Mouse (Mus musculus): ENCODE results near the gene 4931429L15Rik. TPM values are rescaled to one million over a fixed set of nuclear protein-coding genes. Genes with fewer than 3 reads are reported as not detected.

Gene 4931429L15Rik
- polyA plus RNA-seq, 1 experiment from 2014 or later = not detected

DNA sequence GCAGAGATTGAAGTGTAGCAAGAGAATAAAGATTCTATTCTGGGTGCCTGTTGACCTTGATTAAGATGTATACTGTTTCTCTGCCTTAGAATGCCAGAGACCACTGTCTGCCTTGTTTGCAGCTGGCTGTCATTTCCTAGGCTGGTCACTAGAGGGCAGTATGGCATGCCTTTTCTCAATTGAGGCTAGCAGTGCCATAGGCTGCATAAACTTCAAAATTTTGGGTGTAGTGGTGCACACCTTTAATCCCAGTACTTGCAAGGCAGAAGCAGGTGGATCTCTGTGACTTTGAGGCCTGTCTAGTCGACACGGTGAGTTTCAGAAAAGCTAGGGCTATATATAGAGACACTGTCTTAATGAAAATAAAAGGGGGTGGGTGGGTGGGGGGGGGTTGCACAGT is 17.6 kb downstream of the 4931429L15Rik start:
- no peak for DNase-seq (ENCODE audit: low read depth, low spot score)
- no peaks in the 10 kb centered on the region for H3K27me3 ChIP-seq
- in situ Hi-C loops (cut with MboI; ENCODE audit: low pct_unique_long_range_greater_than_20kb) = no loop called here
- TF ChIP-seq CTCF (IDR thresholded peaks at IDR 0.05) = peak; percentile 93
- ATAC-seq = no peak
- POLR2A ChIA-PET = no interaction called here
- CTCF ChIA-PET = interaction anchor here (1.3 to 6.6 kb wide), 3 partner anchors 10 to 18 kb away, joined by 4 to 45 read pairs (median 10); partner anchors contain the start of gene 4931429L15Rik

DNA sequence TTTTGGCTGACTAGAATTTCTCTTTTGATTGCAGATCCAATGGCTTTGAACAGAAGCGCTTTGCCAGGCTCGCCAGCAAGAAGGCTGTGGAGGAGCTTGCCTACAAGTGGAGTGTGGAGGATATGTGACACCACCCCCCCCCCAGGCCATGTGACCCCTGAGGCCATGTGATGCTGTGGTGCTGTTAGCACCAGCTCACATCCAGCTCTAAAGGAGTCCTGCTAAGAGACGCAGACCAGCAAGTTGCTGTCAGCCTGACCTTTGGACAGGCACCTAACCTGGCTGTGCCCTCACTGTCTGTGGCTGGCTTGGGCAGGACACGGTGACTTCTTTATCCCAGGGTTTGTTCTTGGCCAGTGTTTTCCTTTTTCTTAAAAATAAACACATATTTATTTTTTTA is 21.4 kb downstream of the 4931429L15Rik start:
- ATAC-seq (no peak), DNase-seq (ENCODE audit: low read depth, low spot score) (no peak)
- no peak for TF ChIP-seq CTCF (IDR thresholded peaks at IDR 0.05)
- ChIA-PET POLR2A (no interaction called here), CTCF (interaction anchor here (1.1 to 6.6 kb wide), 2 partner anchors 9 to 15 kb away, joined by 3 to 45 read pairs; no protein-coding TSS in a partner anchor)
- in situ Hi-C loops (cut with MboI; ENCODE audit: low pct_unique_long_range_greater_than_20kb) = no loop called here
- no peaks in the 10 kb centered on the region for H3K27me3 ChIP-seq

DNA sequence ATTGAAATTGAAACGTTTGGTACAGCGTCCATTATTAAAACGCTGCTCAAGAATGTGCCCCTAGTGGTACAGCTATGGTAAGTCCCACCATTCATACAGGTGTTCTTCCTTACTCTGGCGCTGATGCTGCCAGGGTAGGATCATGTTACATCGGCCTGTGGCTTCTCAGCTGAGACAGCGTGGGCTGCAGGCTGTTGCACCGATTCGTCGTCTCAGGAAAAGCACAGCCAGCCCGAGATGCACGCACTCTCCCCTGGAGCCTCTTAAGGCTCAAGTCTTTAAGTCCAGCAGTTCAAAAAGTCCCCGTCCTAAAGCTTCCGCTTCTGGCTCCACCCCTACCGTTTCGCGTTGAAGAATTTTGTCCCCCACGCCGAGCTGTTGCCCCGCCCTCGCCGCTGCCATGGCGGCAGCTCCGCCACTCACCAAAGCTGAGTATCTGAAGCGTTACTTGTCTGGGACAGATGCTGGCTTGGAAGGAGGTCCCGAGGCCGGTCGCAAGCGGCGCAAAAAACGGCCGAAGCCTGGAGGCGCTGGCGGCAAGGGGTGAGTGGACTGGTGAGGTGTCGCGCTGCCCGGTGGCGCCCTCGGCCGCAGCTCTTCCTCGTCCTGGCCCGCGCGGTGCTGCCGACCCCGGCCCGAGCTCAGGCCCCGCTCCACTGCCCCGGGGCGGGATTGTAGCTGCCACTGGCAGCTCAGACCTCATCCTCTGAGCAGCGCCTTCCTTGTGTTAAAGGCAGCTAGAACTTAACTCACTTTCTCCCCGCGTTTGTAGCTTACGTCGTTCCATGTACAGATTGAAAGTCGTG is 37.0 kb downstream of the 4931429L15Rik start, which contains the start of gene Bud13:
Gene Bud13 (plus strand): TSS at position 378 of the 806 bp plus-strand sequence.
- peak; percentile 64 for DNase-seq (ENCODE audit: low read depth, low spot score)
- CTCF ChIA-PET = interaction anchor here (1.0 to 1.1 kb wide), 2 partner anchors 10 to 22 kb away, joined by 3 to 6 read pairs; partner anchors contain the start of gene Zpr1
- in situ Hi-C loops (cut with MboI; ENCODE audit: low pct_unique_long_range_greater_than_20kb) = no loop called here
- ATAC-seq = peak; percentile 92
- no peaks in the 10 kb centered on the region for H3K27me3 ChIP-seq
- no peak for TF ChIP-seq CTCF (IDR thresholded peaks at IDR 0.05)
- POLR2A ChIA-PET = interaction anchor here (1.7 kb wide), 1 partner anchor 9 kb away, joined by 6 read pairs; no protein-coding TSS in a partner anchor

DNA sequence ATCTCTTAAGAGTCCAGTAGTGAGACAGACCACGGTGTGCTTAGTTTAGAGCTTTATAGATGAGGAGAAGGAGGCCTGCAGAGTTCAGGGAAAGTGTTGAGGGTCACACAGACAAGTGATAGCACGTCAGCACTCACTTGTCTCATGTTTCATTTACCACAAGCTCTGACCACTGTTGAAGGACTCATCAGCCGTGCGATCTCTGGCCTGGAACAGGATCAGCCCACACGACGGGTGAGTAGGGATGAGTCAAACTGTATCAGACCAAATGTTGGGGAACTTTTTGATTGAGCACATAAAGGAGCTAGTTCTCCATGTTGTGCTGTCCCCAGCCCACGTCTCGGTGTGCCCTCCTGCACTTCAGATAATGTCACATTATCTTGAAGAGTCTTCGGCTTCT is 45.3 kb downstream of the 4931429L15Rik start:
- POLR2A ChIA-PET = interaction anchor here (2.2 kb wide), 1 partner anchor 8 kb away, joined by 6 read pairs; the partner anchor contains the start of gene Bud13
- ATAC-seq (peak; percentile 46), DNase-seq (ENCODE audit: low read depth, low spot score) (peak; percentile 56)
- H3K27me3 ChIP-seq = peaks cover 5% of the 10 kb centered on the region
- TF ChIP-seq CTCF (IDR thresholded peaks at IDR 0.05) = no peak
- in situ Hi-C loops (cut with MboI; ENCODE audit: low pct_unique_long_range_greater_than_20kb) = no loop called here
- CTCF ChIA-PET = interaction anchor here (1.3 kb wide), 1 partner anchor 28 kb away, joined by 3 read pairs; no protein-coding TSS in a partner anchor

DNA sequence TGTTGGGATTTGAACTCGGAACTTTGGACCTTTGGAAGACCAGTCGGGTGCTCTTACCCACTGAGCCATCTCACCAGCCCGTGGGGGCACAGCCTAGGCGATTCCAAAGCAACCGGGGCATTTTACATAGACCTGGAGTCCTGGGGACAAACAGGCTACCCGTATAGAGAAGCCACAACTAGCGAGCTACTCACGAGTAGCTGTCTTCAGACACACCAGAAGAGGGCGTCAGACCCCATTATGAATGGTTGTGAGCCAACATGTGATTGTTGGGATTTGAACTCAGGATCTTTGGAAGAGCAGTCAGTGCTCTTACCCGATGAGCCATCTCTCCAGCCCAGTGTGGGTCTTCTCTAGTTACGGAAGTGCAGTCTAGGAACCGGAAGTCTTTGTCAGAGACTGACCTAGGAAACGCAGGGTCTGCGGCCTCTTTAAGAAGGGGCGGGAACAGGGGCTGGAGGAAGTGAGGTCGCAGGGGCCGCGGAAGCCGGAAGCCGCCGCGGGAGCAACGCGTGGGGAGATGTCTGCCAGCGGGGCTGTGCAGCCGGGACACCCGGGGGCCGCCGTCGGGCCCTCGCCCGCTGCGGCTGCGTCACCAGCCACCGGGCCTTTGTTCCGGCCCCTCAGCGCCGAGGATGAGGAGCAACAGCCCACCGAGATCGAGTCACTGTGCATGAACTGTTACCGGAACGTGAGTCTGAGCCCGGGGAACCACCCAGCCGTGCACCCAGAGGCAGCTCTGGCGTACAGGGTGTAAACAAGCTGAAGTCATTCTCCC is 46.9 kb downstream of the 4931429L15Rik start, which contains the start of gene Zpr1:
Gene Zpr1 (plus strand): TSS at position 388 of the 778 bp plus-strand sequence.
- DNase-seq (ENCODE audit: low read depth, low spot score) (peak; percentile 56), ATAC-seq (peak; percentile 82)
- no peak for TF ChIP-seq CTCF (IDR thresholded peaks at IDR 0.05)
- CTCF ChIA-PET = interaction anchor here (1.1 to 1.7 kb wide), 2 partner anchors 9 to 10 kb away, joined by 3 to 6 read pairs; partner anchors contain the start of gene Bud13
- in situ Hi-C loops (cut with MboI; ENCODE audit: low pct_unique_long_range_greater_than_20kb) = no loop called here
- H3K27me3 ChIP-seq = peaks cover 14% of the 10 kb centered on the region
- POLR2A ChIA-PET = interaction anchor here (0.5 to 2.2 kb wide), 2 partner anchors 10 to 253 kb away, joined by 4 to 6 read pairs; partner anchors contain the start of gene Bud13

DNA sequence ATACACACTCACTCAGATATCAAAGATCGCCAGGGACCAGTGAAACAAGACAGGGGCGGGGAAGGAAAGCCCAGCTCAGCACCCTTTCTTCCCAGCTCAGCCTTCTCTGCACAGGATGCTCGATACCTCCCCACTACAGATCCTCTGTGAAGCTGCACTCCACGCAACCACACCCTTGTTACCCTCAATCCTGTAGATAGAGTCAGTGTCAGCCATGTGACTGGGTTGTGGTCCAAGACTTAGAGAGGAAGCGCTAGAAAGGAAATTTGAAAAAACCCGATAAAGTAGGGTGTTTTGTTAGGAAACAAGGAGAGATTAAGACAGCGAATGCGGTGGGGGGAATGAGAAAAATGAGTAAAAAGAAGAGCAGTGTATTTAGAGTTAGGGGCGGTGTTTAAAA is 47.7 kb downstream of the 4931429L15Rik start:
- ATAC-seq = no peak
- TF ChIP-seq CTCF (IDR thresholded peaks at IDR 0.05) = no peak
- in situ Hi-C loops (cut with MboI; ENCODE audit: low pct_unique_long_range_greater_than_20kb) = no loop called here
- POLR2A ChIA-PET = no interaction called here
- CTCF ChIA-PET = interaction anchor here (1.1 to 1.7 kb wide), 2 partner anchors 9 to 11 kb away, joined by 3 to 6 read pairs; partner anchors contain the start of gene Bud13
- DNase-seq (ENCODE audit: low read depth, low spot score) = no peak
- H3K27me3 ChIP-seq = peaks cover 22% of the 10 kb centered on the region

DNA sequence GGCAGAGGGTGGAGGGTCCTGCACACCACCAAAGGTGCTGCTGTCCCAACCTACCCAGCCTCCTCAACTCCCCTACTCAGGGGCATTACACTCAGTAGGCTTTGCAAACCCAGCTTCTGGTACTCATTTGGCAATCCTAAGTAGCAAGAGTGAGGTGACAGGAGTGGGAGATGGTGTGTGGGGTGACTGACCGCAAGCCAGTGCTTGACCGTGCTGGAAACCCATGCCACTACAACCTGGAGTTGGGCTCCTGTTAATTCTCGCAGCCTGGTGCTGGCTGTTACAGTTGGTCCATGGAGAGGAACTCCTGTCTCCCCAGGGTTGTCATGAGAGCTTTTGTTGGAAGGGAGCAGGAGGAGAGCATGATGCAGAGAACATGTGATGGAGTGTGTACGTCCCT is 49.0 kb downstream of the 4931429L15Rik start:
- peaks cover 24% of the 10 kb centered on the region for H3K27me3 ChIP-seq
- no peak for TF ChIP-seq CTCF (IDR thresholded peaks at IDR 0.05)
- ATAC-seq (no peak), DNase-seq (ENCODE audit: low read depth, low spot score) (no peak)
- in situ Hi-C loops (cut with MboI; ENCODE audit: low pct_unique_long_range_greater_than_20kb) = no loop called here
- ChIA-PET POLR2A (interaction anchor here (0.6 kb wide), 1 partner anchor 261 kb away, joined by 5 read pairs; no protein-coding TSS in a partner anchor), CTCF (no interaction called here)

DNA sequence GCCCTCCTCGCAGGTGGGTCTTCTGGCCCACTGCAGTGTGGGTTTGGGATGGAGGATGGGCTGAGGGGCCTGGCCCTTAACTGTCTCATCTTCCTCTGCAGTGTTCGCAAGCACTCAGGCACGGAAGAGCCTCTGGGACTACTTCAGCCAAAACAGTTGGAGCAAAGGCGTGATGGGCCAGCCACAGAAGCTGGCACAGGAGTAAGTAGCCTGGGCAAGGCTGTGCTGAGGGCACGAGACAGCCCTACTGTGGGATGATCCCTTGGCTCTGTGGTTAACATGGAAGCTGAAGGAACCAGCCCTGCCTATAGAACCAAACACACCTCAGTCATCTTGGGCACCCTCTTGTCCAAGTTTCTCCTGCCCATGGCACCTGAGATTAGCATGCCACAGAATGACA is 50.7 kb downstream of the 4931429L15Rik start:
- ATAC-seq (no peak), DNase-seq (ENCODE audit: low read depth, low spot score) (no peak)
- in situ Hi-C loops (cut with MboI; ENCODE audit: low pct_unique_long_range_greater_than_20kb) = no loop called here
- H3K27me3 ChIP-seq = peaks cover 32% of the 10 kb centered on the region
- TF ChIP-seq CTCF (IDR thresholded peaks at IDR 0.05) = no peak
- ChIA-PET POLR2A (no interaction called here), CTCF (no interaction called here)

DNA sequence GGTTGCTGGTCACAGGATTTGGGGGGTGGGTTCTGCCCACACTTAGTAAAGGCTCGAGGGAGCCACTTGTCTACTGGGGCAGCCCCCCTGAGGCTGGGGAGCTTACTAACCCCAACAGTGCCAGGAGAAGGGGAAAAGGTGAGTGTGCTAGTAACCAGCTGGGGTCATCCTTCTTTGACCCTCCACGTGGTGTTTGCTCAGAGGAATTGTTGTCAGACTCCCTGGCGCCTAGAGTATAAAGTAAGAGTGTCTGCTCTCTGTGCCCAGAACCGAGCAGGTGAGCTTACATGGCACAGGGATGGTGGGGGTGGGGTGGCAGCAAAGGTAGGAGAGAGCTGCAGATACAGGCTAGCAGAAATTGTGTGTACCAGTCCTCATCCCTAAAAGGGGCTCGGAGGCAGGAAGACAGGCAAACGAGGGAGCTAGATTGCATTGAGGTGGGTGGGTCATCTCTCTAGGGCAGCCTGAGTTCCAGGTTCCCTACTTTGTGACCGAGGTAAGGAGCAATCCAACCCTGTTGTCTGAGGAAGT is 51.4 kb downstream of the 4931429L15Rik start, which contains the start of gene Apoa5:
Gene Apoa5 (plus strand): TSS at position 291 of the 531 bp plus-strand sequence.
- ChIA-PET POLR2A (no interaction called here), CTCF (no interaction called here)
- DNase-seq (ENCODE audit: low read depth, low spot score) (no peak), ATAC-seq (no peak)
- TF ChIP-seq CTCF (IDR thresholded peaks at IDR 0.05) = no peak
- in situ Hi-C loops (cut with MboI; ENCODE audit: low pct_unique_long_range_greater_than_20kb) = no loop called here
- H3K27me3 ChIP-seq = peaks cover 39% of the 10 kb centered on the region

DNA sequence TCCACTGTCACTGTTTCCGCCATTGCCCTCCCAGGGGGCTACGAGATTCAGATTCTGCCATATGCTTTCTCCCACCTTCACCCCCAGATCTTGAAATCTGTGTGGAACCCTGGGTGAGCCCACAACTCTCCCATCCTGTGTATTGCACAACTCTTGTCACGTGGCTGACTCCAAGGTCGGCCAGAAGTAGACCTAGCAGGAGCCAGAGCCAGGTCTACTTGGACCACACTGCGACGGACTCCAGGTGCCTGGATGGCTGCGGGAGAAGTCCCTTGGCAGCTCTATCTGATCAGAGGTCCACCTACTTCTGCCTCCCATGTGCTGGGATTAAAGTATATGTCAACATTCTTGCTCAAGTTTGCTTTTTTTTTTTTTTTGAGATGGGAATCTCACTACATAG is 58.7 kb downstream of the 4931429L15Rik start:
- no peak for DNase-seq (ENCODE audit: low read depth, low spot score)
- in situ Hi-C loops (cut with MboI; ENCODE audit: low pct_unique_long_range_greater_than_20kb) = no loop called here
- ChIA-PET POLR2A (no interaction called here), CTCF (no interaction called here)
- no peak for ATAC-seq
- H3K27me3 ChIP-seq = peaks cover 35% of the 10 kb centered on the region
- TF ChIP-seq CTCF (IDR thresholded peaks at IDR 0.05) = no peak

Data from Patski (cell line).